ENCODE assay signal across 8 mouse cellular contexts in genomic region chr4:154632800-154633764, GRCm38 (mm10). TPM values are rescaled to one million over a fixed set of nuclear protein-coding genes. Genes with fewer than 3 reads are reported as not detected.
DNase-seq lines count a peak whose midpoint lies in the region; ATAC-seq and TF ChIP-seq lines count a peak whose summit lies in the region.

No protein-coding gene starts in this region.

- WGBS in heart, adult 2 months: 41% methylated on average over 14 of the region's 14 CpGs
- 24% methylated on average over 14 of the region's 14 CpGs for WGBS in forebrain, embryonic 15.5 days

- peak in 1 of 2 experiments; percentile 28 for DNase-seq in heart, adult 2 months
- DNase-seq in heart, adult 9 months (ENCODE audit: low spot score in 2 of 2): no peak
- peak; percentile 44 for DNase-seq in kidney, adult 9 months
- peak; percentile 53 for DNase-seq in neural tube, embryonic 10.5 days (ENCODE audit: extremely low spot score, low spot score)
- DNase-seq in adrenal gland, postnatal 36 days: no peak
- no peak for DNase-seq in thymus, adult 18-20 months
- DNase-seq in layer of hippocampus, adult 9-11 months: no peak

- peak overlapping the region; percentile 84 for H3K4me2 ChIP-seq in forebrain, embryonic 15.5 days (replicated peaks)

- H3K79me2 ChIP-seq in heart, adult 2 months (replicated peaks; ENCODE audit: control insufficient read depth, insufficient read depth, low read length): no peaks in the 10 kb centered on the region

- no peaks in the 10 kb centered on the region for H3K4me1 ChIP-seq in heart, adult 2 months (ENCODE audit: control insufficient read depth, insufficient read depth, low read length)
- H3K4me1 ChIP-seq in forebrain, embryonic 15.5 days: peaks cover 79% of the 10 kb centered on the region

- peak overlapping the region; percentile 91 for H3K27ac ChIP-seq in heart, adult 2 months
- H3K27ac ChIP-seq in forebrain, embryonic 15.5 days (replicated peaks): peak overlapping the region; percentile 31; the same call in 1 of the 2 replicates

- intact Hi-C loops in heart, adult 2 months (cut with DNase I): no loop called here

- no peaks in the 10 kb centered on the region for H3K36me3 ChIP-seq in heart, adult 2 months (ENCODE audit: control insufficient read depth, insufficient read depth, low read length)
- no peaks in the 10 kb centered on the region for H3K36me3 ChIP-seq in forebrain, embryonic 15.5 days

- H3K4me3 ChIP-seq in heart, adult 2 months: peak overlapping the region; percentile 16; the same call in 1 of the 2 replicates
- H3K4me3 ChIP-seq in forebrain, embryonic 15.5 days: peak overlapping the region; percentile 54

- no peak for ATAC-seq in forebrain, embryonic 15.5 days (replicated peaks)

- peaks cover 7% of the 10 kb centered on the region; the same call in 1 of the 2 replicates for H3K27me3 ChIP-seq in heart, adult 2 months (ENCODE audit: control insufficient read depth, insufficient read depth, low read length)
- 0 out of 2 replicates have a peak, but pooled peaks cover 4% of the 10 kb centered on the region for H3K27me3 ChIP-seq in forebrain, embryonic 15.5 days

- TF ChIP-seq POLR2A in heart, adult 2 months (IDR thresholded peaks at IDR 0.05; ENCODE audit: insufficient read depth, low read depth, low read length): no peak

- H3K9ac ChIP-seq in heart, adult 2 months (ENCODE audit: low read depth, low read length): peak overlapping the region; percentile 61
- peak overlapping the region; percentile 62 for H3K9ac ChIP-seq in forebrain, embryonic 15.5 days (replicated peaks)

- peak; percentile 36; the same call in 1 of the 2 replicates for TF ChIP-seq CTCF in heart, adult 2 months (IDR thresholded peaks at IDR 0.05)

- TF ChIP-seq EP300 in heart, adult 2 months (IDR thresholded peaks at IDR 0.05; ENCODE audit: insufficient read depth, low read depth, low read length): no peak

- H3K9me3 ChIP-seq in forebrain, embryonic 15.5 days: no peaks in the 10 kb centered on the region

RNA-seq across cellular contexts. Expression of gene Prdm16, which starts 3.6 kb away (rescaled TPM):
- 10 to 100 TPM; 16.8 to 18.1 TPM for total RNA-seq in heart, adult 2 months (2021)
- 7.6 and 10.8 TPM in 2 replicates for polyA plus RNA-seq in heart, adult 2 months (2012; rRNA removed)
- polyA plus RNA-seq in forebrain, embryonic 15.5 days (2015; fragmentation: Nextera tagmentation; extraction: Ambion mirVana): 32.7 and 33.5 TPM in 2 replicates
- total RNA-seq in adrenal gland, postnatal 36 days (2021): 1 to 10 TPM; 4.2 to 6.4 TPM

RNA-seq across cellular contexts. Expression of gene Actrt2, which starts 34.6 kb away (rescaled TPM):
- not detected for total RNA-seq in heart, adult 2 months (2021)
- 0.18 and 0.47 TPM in 2 replicates for polyA plus RNA-seq in heart, adult 2 months (2012; rRNA removed)
- polyA plus RNA-seq in forebrain, embryonic 15.5 days (2015; fragmentation: Nextera tagmentation; extraction: Ambion mirVana): not detected in 2 replicates
- not detected for total RNA-seq in adrenal gland, postnatal 36 days (2021)

Comparison
In these comparisons a context has a peak if more than half of its experiments do, and no peak if none do; other contexts are left out.
1. DNase-seq: peak in kidney, adult 9 months (single experiment) and neural tube, embryonic 10.5 days (single experiment); none in heart, adult 9 months (0 of 2), adrenal gland, postnatal 36 days (0 of 2), thymus, adult 18-20 months (0 of 2) and layer of hippocampus, adult 9-11 months (single experiment).